Mouse (Mus musculus) lung, postnatal 0 days (tissue): ENCODE measurements around the gene Tmem132c. TPM values are rescaled to one million over a fixed set of nuclear protein-coding genes. Genes with fewer than 3 reads are reported as not detected.
A peak's percentile ranks its signal among the peaks of the same experiment; 100 is the strongest.

Experiments used
- ATAC-seq: fragments of 200-750 bp; cut with Nextera tagmentation; 2 replicates; pipeline ENCODE4 v1.8.0; 2017; ENCODE audit warnings: moderate library complexity
- DNase-seq: peaks from one replicate; pipeline ENCODE4 v3.0.0-alpha.2; 2016; ENCODE audit warnings: low spot score
- H3K27ac ChIP-seq: fragments of 300-500 bp; sonication (generic); 2 replicates; pipeline ENCODE4 v1.5.1; 2014; ENCODE audit warnings: antibody characterized with exemption, mild to moderate bottlenecking, low read length, mixed read lengths
- H3K27me3 ChIP-seq: fragments of 300-500 bp; sonication (generic); replicated peaks from 2 replicates; pipeline ENCODE4 v1.6.1; 2014; ENCODE audit warnings: low read length, mixed read lengths; ENCODE audit not compliant: insufficient read depth
- H3K36me3 ChIP-seq: fragments of 300-500 bp; sonication (generic); 2 replicates; pipeline ENCODE4 v1.6.1; 2014; ENCODE audit warnings: low read length, mixed read lengths; ENCODE audit not compliant: insufficient read depth
- H3K4me1 ChIP-seq: fragments of 300-500 bp; sonication (generic); 2 replicates; pipeline ENCODE4 v1.6.1; 2014; ENCODE audit warnings: antibody characterized with exemption, low read depth, low read length, mixed read lengths; ENCODE audit not compliant: insufficient read depth
- H3K4me2 ChIP-seq: fragments of 300-500 bp; sonication (generic); replicated peaks from 2 replicates; pipeline ENCODE4 v1.6.1; 2014; ENCODE audit warnings: low read depth, mild to moderate bottlenecking, low read length, moderate library complexity, mixed read lengths
- H3K4me3 ChIP-seq: fragments of 300-500 bp; sonication (generic); 2 replicates; pipeline ENCODE4 v1.5.1; 2014; ENCODE audit warnings: low read depth, low read length
- H3K9ac ChIP-seq: fragments of 300-500 bp; sonication (generic); replicated peaks from 2 replicates; pipeline ENCODE4 v1.6.1; 2014; ENCODE audit warnings: low read depth, mild to moderate bottlenecking
- H3K9me3 ChIP-seq: fragments of 300-500 bp; sonication (generic); 2 replicates; pipeline ENCODE4 v1.6.1; 2016; ENCODE audit warnings: low read length, mixed read lengths
- CTCF ChIP-seq: IDR thresholded peaks from 2 replicates; pipeline ENCODE4 v1.5.1; 2016; ENCODE audit warnings: antibody characterized with exemption, mild to moderate bottlenecking
- EP300 ChIP-seq: IDR thresholded peaks from 2 replicates; pipeline ENCODE4 v1.6.1; 2016; ENCODE audit warnings: antibody characterized with exemption, mild to moderate bottlenecking, control low read depth
- WGBS: fragments of 180-500 bp; shearing (Covaris S2); extraction: QIAGEN DNeasy Blood & Tissue Kit; methylation state at CpG from one replicate; pipeline ENCODE4 v1.1.7; 2014; 5-methylcytosine and 5-hydroxymethylcytosine counted together
- polyA plus RNA-seq: library from polyadenylated mRNA; unstranded; fragments of >200 nt; fragmentation: Nextera tagmentation; extraction: Ambion mirVana; gene quantifications from 2 replicates; pipeline ENCODE4 v1.2.1, GENCODE M21; 2015

Tmem132c gene
- polyA plus RNA-seq, 1 experiment from 2014 or later = 11.1 TPM

DNA sequence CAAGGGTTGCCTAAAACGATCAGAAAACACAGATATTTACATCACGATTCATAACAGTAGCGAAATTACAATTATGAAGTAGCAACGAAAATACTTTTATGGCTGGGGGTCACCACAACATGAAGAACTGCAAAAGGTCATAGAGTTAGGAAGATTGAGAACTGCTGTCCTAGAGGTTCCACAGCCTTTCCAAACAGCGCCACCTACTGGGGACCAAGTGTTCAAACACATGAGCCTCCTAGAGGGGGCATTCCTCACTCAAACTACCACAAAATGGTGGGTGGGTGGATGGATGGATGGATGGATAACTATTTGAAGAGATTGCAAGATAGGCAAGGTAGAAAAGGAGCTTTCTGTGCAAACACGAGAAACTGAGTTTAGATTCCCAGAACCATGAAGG lies 270.0 kb downstream of the Tmem132c start:
- no peak for ATAC-seq

DNA sequence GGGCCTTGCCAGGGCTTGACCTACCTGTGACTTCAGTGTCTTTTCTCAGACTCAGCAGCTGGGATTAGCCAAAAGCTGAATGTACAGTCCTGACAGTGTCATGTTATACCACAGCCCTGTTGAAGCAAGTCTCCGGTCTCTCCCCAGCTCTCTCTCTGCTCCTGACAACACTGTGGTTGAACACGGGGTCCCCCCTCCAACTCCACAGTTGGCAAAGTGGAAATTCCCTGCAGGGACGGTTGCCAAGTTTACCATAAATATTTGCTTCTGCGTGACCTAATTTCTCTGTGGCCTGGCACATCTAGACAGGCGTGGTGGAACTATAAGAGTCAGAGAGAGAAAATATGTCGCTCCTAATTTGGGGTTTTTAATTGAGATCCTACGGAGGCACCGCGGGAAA lies 274.4 kb downstream of the Tmem132c start:
- ATAC-seq = no peak
- Histone ChIP-seq H3K4me3 (no peak overlapping the region), H3K9ac (no peak overlapping the region), H3K27me3 (no peaks in the 10 kb centered on the region), H3K4me2 (no peak overlapping the region), H3K4me1 (no peaks in the 10 kb centered on the region), H3K36me3 (no peaks in the 10 kb centered on the region), H3K9me3 (no peaks in the 10 kb centered on the region), H3K27ac (no peak overlapping the region)
- no peak for TF ChIP-seq EP300
- TF ChIP-seq CTCF = no peak
- 60% methylated on average over 9 of the region's 9 CpGs for WGBS
- no peak for DNase-seq

More for the DNA sequence above, 270.0 kb downstream of the Tmem132c start:
- no peak overlapping the region for H3K9ac ChIP-seq
- H3K4me1 ChIP-seq = no peaks in the 10 kb centered on the region
- peak; percentile 35 for DNase-seq
- H3K9me3 ChIP-seq = no peaks in the 10 kb centered on the region
- no peak overlapping the region for H3K4me3 ChIP-seq
- H3K36me3 ChIP-seq = no peaks in the 10 kb centered on the region
- TF ChIP-seq EP300 = no peak
- peak; percentile 71 for TF ChIP-seq CTCF
- H3K27ac ChIP-seq = no peak overlapping the region
- no peaks in the 10 kb centered on the region for H3K27me3 ChIP-seq
- WGBS = 75% methylated on average over 6 of the region's 6 CpGs
- no peak overlapping the region for H3K4me2 ChIP-seq

GRCm38 (mm10) chr5:127522744-127523476 lies 281.3 kb downstream of the Tmem132c start:
- no peak for ATAC-seq

GRCm38 (mm10) chr5:127527344-127527974 lies 285.9 kb downstream of the Tmem132c start:
- H3K4me1 ChIP-seq = no peaks in the 10 kb centered on the region
- ATAC-seq (peak; percentile 25; the same call in 1 of the 2 replicates), DNase-seq (no peak)
- H3K27ac ChIP-seq = no peak overlapping the region
- H3K9me3 ChIP-seq = no peaks in the 10 kb centered on the region
- 61% methylated on average over 10 of the region's 10 CpGs for whole genome bisulfite sequencing
- H3K4me3 ChIP-seq = no peak overlapping the region
- TF ChIP-seq EP300 = no peak
- TF ChIP-seq CTCF = no peak
- no peak overlapping the region for H3K9ac ChIP-seq
- no peaks in the 10 kb centered on the region for H3K27me3 ChIP-seq
- no peak overlapping the region for H3K4me2 ChIP-seq
- H3K36me3 ChIP-seq = no peaks in the 10 kb centered on the region

More at GRCm38 (mm10) chr5:127522744-127523476, 281.3 kb downstream of the Tmem132c start:
- DNase-seq = no peak
- Histone ChIP-seq H3K9ac (no peak overlapping the region), H3K4me3 (no peak overlapping the region), H3K27me3 (no peaks in the 10 kb centered on the region), H3K27ac (no peak overlapping the region), H3K4me1 (no peaks in the 10 kb centered on the region), H3K9me3 (no peaks in the 10 kb centered on the region), H3K36me3 (no peaks in the 10 kb centered on the region), H3K4me2 (no peak overlapping the region)
- TF ChIP-seq EP300 = no peak
- peak; percentile 72 for TF ChIP-seq CTCF
- 55% methylated on average over 9 of the region's 9 CpGs for WGBS

DNA sequence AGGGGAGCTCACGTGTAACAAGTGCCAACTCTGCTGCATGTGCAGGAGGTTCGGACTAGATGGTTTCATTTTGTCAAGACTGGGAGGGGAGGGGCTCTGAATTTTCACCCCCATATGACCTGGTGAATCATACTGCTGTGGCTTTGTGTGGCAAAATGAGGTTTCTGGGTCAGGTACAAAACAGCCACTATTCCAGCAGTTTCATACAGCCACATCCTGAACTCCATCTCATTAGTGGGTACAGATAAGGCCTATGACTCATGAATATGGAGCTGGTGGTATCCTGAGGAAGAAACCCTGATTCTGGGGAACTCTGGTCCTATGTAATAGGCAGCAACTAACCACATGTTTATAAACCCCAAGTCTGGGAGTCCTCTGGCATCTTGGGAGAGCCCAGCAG lies 295.9 kb downstream of the Tmem132c start:
- 76% methylated on average over 2 of the region's 2 CpGs for WGBS
- Histone ChIP-seq H3K27ac (no peak overlapping the region), H3K9ac (no peak overlapping the region), H3K9me3 (no peaks in the 10 kb centered on the region), H3K4me3 (no peak overlapping the region), H3K4me2 (no peak overlapping the region), H3K27me3 (no peaks in the 10 kb centered on the region), H3K4me1 (no peaks in the 10 kb centered on the region), H3K36me3 (no peaks in the 10 kb centered on the region)
- no peak for TF ChIP-seq CTCF
- no peak for TF ChIP-seq EP300
- no peak for DNase-seq
- no peak for ATAC-seq

DNA sequence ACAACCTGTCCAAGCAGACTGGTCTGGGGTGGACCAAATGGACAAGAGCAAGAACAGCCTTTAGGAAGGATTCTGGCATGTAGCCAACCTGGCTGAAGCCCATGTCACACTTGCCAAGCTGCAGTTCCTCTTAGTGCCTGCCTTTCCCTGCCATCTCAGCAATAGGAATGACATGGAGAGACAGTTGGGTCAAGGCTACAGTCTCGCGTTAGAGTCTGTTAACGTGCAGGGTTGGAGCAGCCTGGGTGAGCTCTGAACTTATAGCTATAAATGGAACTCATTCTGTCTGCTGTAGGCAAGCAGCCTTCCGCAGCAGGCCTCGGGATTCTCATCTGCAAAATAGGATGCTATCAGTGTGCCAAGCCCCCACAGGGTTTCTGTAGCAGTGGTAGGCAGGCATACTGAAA lies 305.0 kb downstream of the Tmem132c start:
- no peak for ATAC-seq
- TF ChIP-seq CTCF = no peak
- TF ChIP-seq EP300 = no peak
- H3K4me1 ChIP-seq = no peaks in the 10 kb centered on the region
- H3K9ac ChIP-seq = no peak overlapping the region
- no peaks in the 10 kb centered on the region for H3K27me3 ChIP-seq
- no peak for DNase-seq
- no peaks in the 10 kb centered on the region for H3K9me3 ChIP-seq
- H3K36me3 ChIP-seq = no peaks in the 10 kb centered on the region
- H3K4me3 ChIP-seq = no peak overlapping the region
- no peak overlapping the region for H3K27ac ChIP-seq
- 82% methylated on average over 5 of the region's 5 CpGs for WGBS
- H3K4me2 ChIP-seq = no peak overlapping the region
